Mouse (Mus musculus) heart, adult 2 months (tissue): Measurements from ENCODE around the gene Tmem232.

Source experiments
- CTCF ChIP-seq: fragments of 200-600 bp; IDR thresholded peaks from 2 replicates; pipeline ENCODE4 v1.8.1; 2022; ENCODE audit warnings: antibody characterized with exemption, mild to moderate bottlenecking, moderate library complexity
- POLR2A ChIP-seq: fragments of 200-500 bp; IDR thresholded peaks from 2 replicates; pipeline ENCODE4 v1.6.1; 2011; ENCODE audit warnings: mild to moderate bottlenecking, low read depth, low read length, control low read depth; ENCODE audit not compliant: insufficient read depth

- TF ChIP-seq POLR2A (no peak), CTCF (peak; percentile 80)
Measured at GRCm38 (mm10) chr17:65325249-65325648, 215.3 kb downstream of the Tmem232 start.
